8 mouse cellular contexts compared by ENCODE assay signal in genomic region chr3:123103151-123103860, GRCm38 (mm10).
DNase-seq lines count a peak whose midpoint lies in the region; ATAC-seq and TF ChIP-seq lines count a peak whose summit lies in the region.

No protein-coding gene starts in this region.

- peak; percentile 43; the same call in 1 of the 2 replicates for ATAC-seq in intestine, embryonic 14.5 days (replicated peaks; ENCODE audit: low FRiP score, low TSS enrichment, low read depth)

- no peak for TF ChIP-seq POLR2A in thymus, adult 2 months (IDR thresholded peaks at IDR 0.05; ENCODE audit: control insufficient read depth, extremely low read depth, insufficient read depth, low read length, poor library complexity)

- H3K9me3 ChIP-seq in intestine, embryonic 14.5 days (ENCODE audit: control insufficient read depth, low read length) = no peaks in the 10 kb centered on the region
- no peaks in the 10 kb centered on the region for H3K9me3 ChIP-seq in midbrain, embryonic 10.5 days (replicated peaks)

- H3K4me3 ChIP-seq in thymus, adult 2 months (ENCODE audit: control insufficient read depth, insufficient read depth, low read length) = no peak overlapping the region
- no peak overlapping the region for H3K4me3 ChIP-seq in gastrocnemius, adult 2 months
- H3K4me3 ChIP-seq in intestine, embryonic 14.5 days (ENCODE audit: low read depth, low read length) = no peak overlapping the region
- no peak overlapping the region for H3K4me3 ChIP-seq in midbrain, embryonic 10.5 days

- peak; percentile 45 for DNase-seq in thymus, adult 2 months
- no peak for DNase-seq in thymus, adult 18-20 months
- peak; percentile 70 to 82 for DNase-seq in cerebellum, postnatal 25 days
- peak; percentile 80 for DNase-seq in gastrocnemius, adult 2 months
- peak; percentile 77 for DNase-seq in intestine, embryonic 14.5 days (ENCODE audit: low spot score)
- DNase-seq in left cerebral cortex, adult 8-10 months (ENCODE audit: low spot score in 2 of 2) = peak; percentile 22 to 36
- DNase-seq in midbrain, embryonic 10.5 days (ENCODE audit: low spot score) = peak; percentile 71
- peak; percentile 82 for DNase-seq in right cerebral cortex, postnatal 4 days

- WGBS in thymus, adult 2 months = 32% methylated on average over 13 of the region's 13 CpGs
- WGBS in intestine, embryonic 14.5 days = 24% methylated on average over 12 of the region's 13 CpGs
- WGBS in midbrain, embryonic 10.5 days = 31% methylated on average over 13 of the region's 13 CpGs

- H3K4me1 ChIP-seq in thymus, adult 2 months (replicated peaks; ENCODE audit: control insufficient read depth, insufficient read depth, low read length) = no peaks in the 10 kb centered on the region
- 0 out of 2 replicates have a peak, but pooled peaks cover 12% of the 10 kb centered on the region for H3K4me1 ChIP-seq in intestine, embryonic 14.5 days (replicated peaks; ENCODE audit: control insufficient read depth, insufficient read depth, low read length)
- H3K4me1 ChIP-seq in midbrain, embryonic 10.5 days = no peaks in the 10 kb centered on the region

- no peak overlapping the region for H3K4me2 ChIP-seq in intestine, embryonic 14.5 days (ENCODE audit: low read length)

- H3K27me3 ChIP-seq in thymus, adult 2 months (ENCODE audit: control insufficient read depth, insufficient read depth, low read length) = no peaks in the 10 kb centered on the region
- H3K27me3 ChIP-seq in intestine, embryonic 14.5 days (replicated peaks; ENCODE audit: control insufficient read depth, insufficient read depth, low read length) = no peaks in the 10 kb centered on the region
- no peaks in the 10 kb centered on the region for H3K27me3 ChIP-seq in midbrain, embryonic 10.5 days (ENCODE audit: low read depth, poor library complexity, severe bottlenecking)

- no peak overlapping the region for H3K9ac ChIP-seq in intestine, embryonic 14.5 days (ENCODE audit: low read length)

- no peaks in the 10 kb centered on the region for H3K36me3 ChIP-seq in thymus, adult 2 months (ENCODE audit: control insufficient read depth, insufficient read depth, low read length)
- H3K36me3 ChIP-seq in intestine, embryonic 14.5 days (ENCODE audit: control insufficient read depth, insufficient read depth, low read length) = 0 out of 2 replicates have a peak, but pooled peaks cover 2% of the 10 kb centered on the region
- H3K36me3 ChIP-seq in midbrain, embryonic 10.5 days = no peaks in the 10 kb centered on the region

- no peak overlapping the region for H3K27ac ChIP-seq in thymus, adult 2 months (ENCODE audit: control insufficient read depth, insufficient read depth, low read length)
- peak overlapping the region; percentile 74 for H3K27ac ChIP-seq in gastrocnemius, adult 2 months
- no peak overlapping the region for H3K27ac ChIP-seq in intestine, embryonic 14.5 days (ENCODE audit: low read depth)
- H3K27ac ChIP-seq in midbrain, embryonic 10.5 days (replicated peaks) = no peak overlapping the region

- intact Hi-C loops in gastrocnemius, adult 2 months (cut with DNase I) = loop anchor here (2.0 to 10.0 kb wide), 2 partner anchors 165 to 221 kb away; no protein-coding TSS in a partner anchor

- TF ChIP-seq CTCF in thymus, adult 2 months (IDR thresholded peaks at IDR 0.05; ENCODE audit: borderline replicate concordance, control insufficient read depth, extremely low read depth, insufficient read depth, low read length, poor library complexity) = peak; percentile 79; the same call in 1 of the 2 replicates
- TF ChIP-seq CTCF in gastrocnemius, adult 2 months (IDR thresholded peaks at IDR 0.05) = peak; percentile 98

Comparison
In these comparisons a context has a peak if more than half of its experiments do, and no peak if none do; other contexts are left out.
1. DNase-seq: peak in thymus, adult 2 months (single experiment), cerebellum, postnatal 25 days (2 of 2), gastrocnemius, adult 2 months (single experiment), intestine, embryonic 14.5 days (single experiment), left cerebral cortex, adult 8-10 months (2 of 2), midbrain, embryonic 10.5 days (single experiment) and right cerebral cortex, postnatal 4 days (single experiment); none in thymus, adult 18-20 months (0 of 2).